Mouse (Mus musculus) thymus, adult 2 months (tissue): ENCODE data around the gene Ect2l. TPM values are rescaled to one million over a fixed set of nuclear protein-coding genes. Genes with fewer than 3 reads are reported as not detected.

Experiments
- DNase-seq: peaks from one replicate; pipeline ENCODE4 v3.0.0; 2021
- H3K27ac ChIP-seq: fragments of 200-500 bp; 2 replicates; pipeline ENCODE4 v1.5.1; 2012; ENCODE audit warnings: low read length, control low read depth; ENCODE audit not compliant: control insufficient read depth, insufficient read depth
- H3K27me3 ChIP-seq: fragments of 200-500 bp; 2 replicates; pipeline ENCODE4 v1.6.1; 2012; ENCODE audit warnings: mild to moderate bottlenecking, low read length, moderate library complexity, mixed read lengths; ENCODE audit not compliant: control insufficient read depth, insufficient read depth
- H3K36me3 ChIP-seq: fragments of 200-500 bp; 2 replicates; pipeline ENCODE4 v1.6.1; 2012; ENCODE audit warnings: mild to moderate bottlenecking, low read length, moderate library complexity; ENCODE audit not compliant: control insufficient read depth, insufficient read depth
- H3K4me1 ChIP-seq: fragments of 200-500 bp; replicated peaks from 2 replicates; pipeline ENCODE4 v1.6.1; 2012; ENCODE audit warnings: low read length; ENCODE audit not compliant: control insufficient read depth, insufficient read depth
- H3K4me3 ChIP-seq: fragments of 200-500 bp; 2 replicates; pipeline ENCODE4 v1.5.1; 2012; ENCODE audit warnings: mild to moderate bottlenecking, low read length, control low read depth, moderate library complexity; ENCODE audit not compliant: control insufficient read depth, insufficient read depth
- CTCF ChIP-seq: fragments of 200-500 bp; IDR thresholded peaks from 2 replicates; pipeline ENCODE4 v1.5.1; 2012; ENCODE audit warnings: mild to moderate bottlenecking, control low read depth, low read length, moderate library complexity, borderline replicate concordance; ENCODE audit not compliant: control insufficient read depth, poor library complexity, insufficient read depth; ENCODE audit errors: extremely low read depth
- POLR2A ChIP-seq: fragments of 200-500 bp; IDR thresholded peaks from 2 replicates; pipeline ENCODE4 v1.6.1; 2012; ENCODE audit warnings: mild to moderate bottlenecking, low read length, control low read depth, moderate library complexity; ENCODE audit not compliant: control insufficient read depth, poor library complexity, insufficient read depth; ENCODE audit errors: extremely low read depth
- WGBS: fragments of 180-500 bp; shearing (Covaris S2); methylation state at CpG from one replicate; pipeline ENCODE4 v1.1.7; 2018; 5-methylcytosine and 5-hydroxymethylcytosine counted together
- polyA plus RNA-seq: library from polyadenylated mRNA; depleted of rRNA; stranded (reverse); fragments of >200 nt; gene quantifications from 2 replicates; pipeline ENCODE4 v1.2.3, GENCODE M21; 2012

Gene Ect2l
- polyA plus RNA-seq, 1 experiment = 0.22 TPM

DNA sequence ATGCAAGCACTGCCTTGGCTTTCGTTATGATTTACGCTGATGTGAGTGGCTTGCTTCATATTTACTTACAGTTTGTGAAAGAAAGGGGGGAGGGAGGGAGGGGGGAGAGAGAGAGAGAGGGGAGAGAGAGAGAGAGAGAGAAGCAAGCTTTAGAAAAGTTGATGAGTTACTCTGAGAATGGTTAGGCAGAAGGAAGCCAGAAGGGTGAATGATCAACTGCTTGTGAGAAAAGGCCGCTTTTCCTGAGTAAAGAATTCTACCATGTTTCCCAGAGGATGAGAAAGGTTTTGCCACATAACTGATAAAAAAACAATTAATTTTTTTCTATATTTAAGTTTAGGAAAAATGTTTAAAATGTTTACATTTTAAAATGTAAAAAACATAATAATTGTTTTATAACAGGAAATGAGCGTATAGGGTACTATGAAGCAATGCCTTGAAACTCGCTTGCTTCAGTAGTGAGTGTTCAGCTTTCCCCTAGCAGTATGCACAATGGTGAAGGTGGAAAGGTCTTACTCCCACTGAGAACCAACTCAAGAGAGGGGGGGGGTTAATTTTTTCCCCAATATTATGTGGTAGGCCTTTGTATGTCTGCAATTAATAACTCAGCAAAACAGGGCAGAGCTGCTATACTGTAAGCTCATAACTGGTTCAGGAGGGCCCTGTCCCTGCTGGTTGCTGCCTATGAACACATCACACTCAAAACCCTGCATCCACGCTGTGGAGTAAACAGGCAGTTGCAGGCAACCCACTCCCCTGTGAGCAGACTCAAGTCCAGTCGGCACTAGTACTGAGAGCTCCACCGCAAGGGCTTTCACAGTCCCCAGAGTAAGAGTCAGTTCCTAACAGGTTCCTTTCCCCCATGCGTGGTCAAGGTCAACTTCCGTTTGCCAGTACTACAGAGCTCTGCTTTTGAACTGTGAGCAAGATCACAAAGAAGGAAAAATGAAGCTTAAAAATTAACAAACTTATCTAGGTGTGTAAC, 78.7 kb downstream of the Ect2l start:
- no peaks in the 10 kb centered on the region for H3K36me3 ChIP-seq
- H3K27me3 ChIP-seq = no peaks in the 10 kb centered on the region
- no peak for DNase-seq
- TF ChIP-seq CTCF (no peak), POLR2A (no peak)
- H3K4me1 ChIP-seq = peaks cover 2% of the 10 kb centered on the region; the same call in 1 of the 2 replicates
- WGBS = 80% methylated on average over 10 of the region's 10 CpGs
- H3K4me3 ChIP-seq = no peak overlapping the region
- H3K27ac ChIP-seq = no peak overlapping the region

DNA sequence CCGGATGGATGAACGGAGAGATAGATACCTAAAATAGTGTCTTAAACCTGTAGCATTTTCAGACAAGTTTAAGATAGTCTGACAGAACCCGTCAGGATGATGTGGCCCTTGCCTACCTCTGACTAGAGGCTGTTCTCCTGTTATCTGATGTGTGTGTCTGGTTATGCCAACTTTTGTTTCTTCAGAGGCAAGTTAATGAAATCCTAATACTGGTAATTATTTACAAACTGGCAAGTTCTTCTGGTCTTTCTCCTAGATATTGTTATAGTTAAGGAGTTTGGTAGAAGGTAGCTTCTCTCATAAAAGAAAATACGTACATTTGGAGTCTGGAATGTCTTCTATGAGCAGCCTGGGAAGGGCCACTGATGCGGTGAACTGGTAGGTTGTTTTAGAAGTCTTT, 80.4 kb downstream of the Ect2l start:
- peaks cover 2% of the 10 kb centered on the region; the same call in 1 of the 2 replicates for H3K4me1 ChIP-seq
- TF ChIP-seq POLR2A (no peak), CTCF (no peak)
- H3K36me3 ChIP-seq = peaks cover 7% of the 10 kb centered on the region
- no peak for DNase-seq
- no peaks in the 10 kb centered on the region for H3K27me3 ChIP-seq
- H3K4me3 ChIP-seq = no peak overlapping the region
- H3K27ac ChIP-seq = no peak overlapping the region
- 94% methylated on average over 5 of the region's 5 CpGs for WGBS

DNA sequence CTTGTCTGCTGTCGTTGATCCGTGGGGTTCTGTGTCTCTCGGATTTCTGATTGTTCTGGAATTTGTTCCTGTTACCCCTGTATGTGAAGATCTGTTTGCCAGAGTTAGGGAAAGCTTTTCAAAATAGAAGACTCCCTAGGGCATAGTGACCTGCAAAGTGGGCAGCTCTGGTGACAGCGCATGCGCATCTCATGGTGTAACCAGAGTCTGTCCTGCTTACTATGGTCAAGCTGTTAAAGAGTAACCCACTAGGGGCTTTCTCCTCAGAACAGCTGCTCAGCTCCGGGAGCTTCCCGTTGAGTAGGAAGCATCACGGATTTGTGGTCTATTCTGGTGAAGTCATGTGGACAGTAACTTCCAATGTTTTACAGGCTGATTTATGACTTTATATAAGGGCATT, 92.4 kb downstream of the Ect2l start:
- 97% methylated on average over 8 of the region's 8 CpGs for WGBS
- Histone ChIP-seq H3K36me3 (peaks cover 51% of the 10 kb centered on the region), H3K4me3 (no peak overlapping the region), H3K4me1 (no peaks in the 10 kb centered on the region), H3K27ac (no peak overlapping the region), H3K27me3 (no peaks in the 10 kb centered on the region)
- no peak for TF ChIP-seq CTCF
- TF ChIP-seq POLR2A = no peak
- no peak for DNase-seq

DNA sequence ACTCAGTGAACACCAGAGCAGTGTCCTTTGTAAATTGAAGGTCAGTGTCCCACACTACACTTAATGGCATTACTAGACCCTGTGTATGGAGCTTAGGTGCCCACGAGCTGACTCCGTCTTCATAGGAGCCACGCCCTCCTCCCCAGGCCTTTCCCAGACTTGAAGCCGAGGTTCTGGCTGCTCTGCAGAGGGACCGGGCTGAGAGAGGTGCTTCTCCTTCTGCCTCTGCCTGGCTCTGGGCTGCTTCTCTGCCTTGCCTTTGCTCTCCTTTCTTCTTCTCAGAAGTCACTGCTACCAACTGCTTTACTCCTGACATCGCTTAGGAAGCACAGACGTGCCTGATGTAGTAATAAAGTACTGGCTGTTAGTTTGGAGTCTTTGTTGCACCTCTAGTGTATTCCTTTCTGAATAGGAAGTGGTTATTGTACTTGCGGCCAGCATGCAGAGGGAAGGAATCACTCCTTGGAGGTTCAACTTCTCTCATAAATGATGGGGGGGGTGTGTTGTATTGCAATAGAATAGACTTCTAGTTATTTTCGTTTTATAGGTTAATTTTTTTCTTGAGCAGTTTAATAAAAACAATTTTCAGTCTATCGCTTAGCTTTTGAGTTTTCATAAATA, 97.1 kb downstream of the Ect2l start:
- Histone ChIP-seq H3K4me3 (no peak overlapping the region), H3K36me3 (peaks cover 30% of the 10 kb centered on the region), H3K27me3 (no peaks in the 10 kb centered on the region), H3K27ac (no peak overlapping the region), H3K4me1 (no peaks in the 10 kb centered on the region)
- no peak for DNase-seq
- WGBS = 54% methylated on average over 10 of the region's 10 CpGs
- TF ChIP-seq POLR2A (no peak), CTCF (no peak)

DNA sequence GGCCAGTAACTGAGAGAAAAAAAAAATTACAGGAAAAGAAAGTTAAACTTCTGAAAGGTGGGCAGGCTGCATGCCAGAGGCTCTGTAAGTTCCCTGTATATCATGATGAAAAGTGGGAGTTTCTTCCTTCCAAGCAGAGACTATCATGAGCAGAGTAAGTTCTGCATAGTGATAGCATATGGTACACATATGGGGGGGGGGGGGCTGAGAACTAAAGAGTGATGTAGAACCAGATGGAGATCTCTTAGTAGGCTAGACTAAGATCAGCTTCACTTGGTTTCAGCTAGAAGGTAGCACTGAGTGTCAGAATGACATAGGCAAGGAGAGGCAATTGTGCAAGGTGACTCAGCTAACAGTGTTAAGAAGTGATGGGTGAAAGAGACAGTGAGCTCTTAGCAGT, 99.8 kb downstream of the Ect2l start:
- no peak overlapping the region for H3K27ac ChIP-seq
- TF ChIP-seq CTCF (no peak), POLR2A (no peak)
- peaks cover 13% of the 10 kb centered on the region; the same call in 1 of the 2 replicates for H3K36me3 ChIP-seq
- no peaks in the 10 kb centered on the region for H3K27me3 ChIP-seq
- no peak overlapping the region for H3K4me3 ChIP-seq
- no peaks in the 10 kb centered on the region for H3K4me1 ChIP-seq
- DNase-seq = no peak

DNA sequence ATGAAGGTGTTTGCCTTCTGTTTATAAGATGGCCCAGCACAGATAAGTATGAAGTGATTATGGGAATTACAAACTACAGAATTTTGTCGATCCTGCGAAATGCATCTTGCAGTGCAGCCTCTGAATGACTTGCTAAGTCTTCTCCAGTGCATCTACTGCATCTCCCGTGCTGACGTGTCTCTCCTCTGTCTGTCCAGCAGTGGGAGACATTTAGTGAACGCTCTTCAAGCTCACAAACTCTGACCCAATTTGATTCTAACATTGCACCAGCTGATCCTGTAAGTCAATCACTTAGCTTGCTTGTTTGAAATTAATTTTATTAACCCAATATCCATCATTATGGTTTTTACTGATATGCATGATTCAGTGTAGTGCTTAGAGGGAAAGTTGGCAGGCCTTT, 103.2 kb downstream of the Ect2l start:
- TF ChIP-seq POLR2A (no peak), CTCF (no peak)
- Histone ChIP-seq H3K4me3 (no peak overlapping the region), H3K36me3 (peaks cover 20% of the 10 kb centered on the region; the same call in 1 of the 2 replicates), H3K27ac (no peak overlapping the region), H3K4me1 (no peaks in the 10 kb centered on the region), H3K27me3 (no peaks in the 10 kb centered on the region)
- no peak for DNase-seq
- 87% methylated on average over 5 of the region's 5 CpGs for WGBS
